Mouse (Mus musculus) thymus, postnatal 4 days (tissue): ENCODE measurements around the gene Fbxl13.

ENCODE experiments used
- DNase-seq: peaks from one replicate; pipeline ENCODE4 v3.0.0; 2021

Gene Fbxl13

DNA sequence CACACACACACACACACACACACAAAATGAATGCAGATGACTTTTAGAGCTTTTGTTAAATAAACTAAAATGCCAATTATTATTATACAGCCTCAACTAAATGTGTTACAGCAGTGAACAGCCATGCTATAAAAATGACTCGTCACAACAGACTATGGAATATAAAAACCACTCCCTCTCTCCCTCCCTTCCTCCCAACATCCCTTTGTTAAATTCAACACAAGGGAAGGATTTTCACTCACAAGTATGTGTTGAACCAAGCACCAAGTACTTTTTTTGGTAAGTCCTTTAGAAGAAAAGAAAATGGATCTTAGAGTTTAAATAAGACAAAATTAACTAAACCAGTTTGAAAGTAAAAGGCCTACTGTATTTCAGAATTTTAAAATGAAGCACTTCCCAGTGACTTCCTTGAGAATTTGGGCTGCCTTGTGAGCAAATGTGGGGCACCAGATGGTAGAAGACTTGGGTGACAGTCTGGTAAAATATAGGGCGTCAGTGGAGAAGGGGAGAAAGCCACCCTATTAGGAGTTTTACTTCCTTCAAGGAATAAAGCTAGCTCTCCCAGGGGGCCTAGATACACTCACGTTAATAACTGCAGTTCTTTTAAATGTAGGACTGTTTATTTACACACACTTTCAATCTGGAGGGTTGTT lies 72.5 kb downstream of the Fbxl13 start:
- DNase-seq: no peak

DNA sequence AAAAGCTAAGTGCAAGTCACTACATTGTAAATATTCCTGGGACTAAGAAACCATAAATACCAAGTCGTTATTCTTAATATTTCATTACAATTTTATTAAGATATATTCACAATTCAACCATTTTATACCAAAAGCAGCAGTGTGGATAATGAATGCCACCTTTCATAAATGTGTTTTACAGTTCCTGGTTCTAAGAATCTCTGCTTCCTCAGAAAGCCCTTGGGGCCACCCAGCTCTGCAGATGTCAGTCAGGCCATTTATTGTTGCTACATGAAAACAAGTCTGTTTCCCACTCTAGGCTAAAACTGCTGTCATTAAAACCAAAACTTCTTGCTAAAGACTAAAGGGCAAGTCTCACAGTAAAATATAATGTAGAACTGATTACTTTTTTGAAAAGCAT lies 77.7 kb downstream of the Fbxl13 start:
- no peak for DNase-seq

DNA sequence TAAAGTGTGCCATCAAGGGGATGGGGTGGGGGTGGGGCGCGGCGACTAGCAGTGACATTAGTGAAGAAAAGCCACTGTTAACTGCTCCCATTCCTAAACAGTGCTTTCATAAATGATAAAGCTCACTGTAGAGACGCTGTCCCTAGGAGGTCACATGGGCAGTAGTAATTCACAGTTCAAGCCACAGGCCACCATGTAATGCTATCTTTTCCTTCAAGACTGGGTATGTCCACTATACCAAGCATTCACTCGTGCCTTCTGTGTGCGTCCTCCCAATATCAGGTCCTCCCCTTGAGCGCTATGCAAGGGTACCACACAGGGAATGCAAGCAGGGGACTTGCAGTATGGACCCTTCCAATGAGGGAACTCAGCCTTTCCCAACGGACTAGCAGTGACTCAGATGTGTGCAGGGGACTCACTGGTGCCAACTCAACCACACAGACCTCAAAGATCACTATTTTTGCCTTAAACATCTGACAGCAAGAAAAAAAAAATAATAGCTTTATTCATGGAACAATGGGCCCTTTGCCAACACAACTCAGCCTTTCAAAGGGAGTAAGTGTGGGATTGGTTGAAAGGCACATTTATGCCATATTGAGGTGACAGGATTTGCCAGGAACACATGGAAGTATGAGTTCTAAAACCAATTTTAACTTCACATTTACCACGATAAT lies 79.9 kb downstream of the Fbxl13 start:
- DNase-seq: no peak

DNA sequence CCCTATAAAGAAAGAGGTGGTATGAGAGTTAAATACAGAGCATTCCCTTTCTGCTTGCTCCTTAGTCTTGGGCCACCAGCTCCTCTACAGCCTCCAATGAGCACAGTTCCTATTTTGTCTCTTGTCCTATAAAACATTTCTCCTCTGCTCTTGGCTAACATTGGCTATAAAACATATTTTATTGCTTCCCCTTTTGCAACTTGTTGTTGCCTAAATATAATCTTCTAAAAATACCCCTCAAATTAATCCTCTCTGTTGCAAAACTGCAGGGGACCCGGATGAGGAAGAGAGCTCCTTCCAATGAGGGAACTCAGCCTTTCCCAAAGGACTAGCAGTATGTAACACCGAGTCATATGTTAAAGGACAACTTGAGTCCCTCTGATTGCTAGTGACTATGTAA lies 81.5 kb downstream of the Fbxl13 start:
- no peak for DNase-seq

DNA sequence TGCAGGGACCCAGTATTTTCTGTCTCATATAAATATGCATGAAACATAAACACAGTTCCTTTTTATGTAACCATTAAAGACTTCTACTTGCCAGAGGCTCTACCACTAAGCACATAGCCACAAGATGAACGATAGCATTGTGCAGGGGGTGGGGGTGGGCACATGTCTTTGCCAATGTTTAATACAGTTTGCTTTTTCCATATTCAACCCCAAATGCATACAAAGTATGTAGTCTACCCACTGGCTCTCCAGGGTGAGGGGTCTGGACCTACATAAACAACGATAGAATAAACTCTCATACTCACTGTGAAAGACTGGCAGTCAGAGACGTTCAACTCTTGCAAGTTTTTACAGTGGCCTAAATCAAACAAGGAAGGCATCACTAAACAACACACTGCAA lies 88.9 kb downstream of the Fbxl13 start:
- no peak for DNase-seq

DNA sequence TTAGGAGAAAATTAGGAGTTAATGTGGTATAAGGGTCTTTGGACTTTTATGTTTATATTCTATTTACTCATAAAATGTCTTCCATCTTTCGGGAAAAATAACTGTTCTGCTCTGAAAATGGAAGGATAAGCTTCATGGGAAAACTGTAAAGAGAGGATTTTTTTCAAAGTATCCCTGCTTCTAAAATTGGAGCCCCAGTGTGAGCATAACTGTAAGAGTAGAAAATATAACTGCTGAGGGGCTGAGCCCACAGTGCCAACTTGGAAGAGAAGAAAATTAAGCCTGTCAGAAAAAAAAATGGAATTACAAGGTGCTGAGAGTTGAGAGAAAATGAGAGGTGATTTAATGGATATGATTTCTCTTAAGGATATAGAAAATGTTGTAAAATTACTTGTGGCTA lies 90.7 kb downstream of the Fbxl13 start:
- no peak for DNase-seq

DNA sequence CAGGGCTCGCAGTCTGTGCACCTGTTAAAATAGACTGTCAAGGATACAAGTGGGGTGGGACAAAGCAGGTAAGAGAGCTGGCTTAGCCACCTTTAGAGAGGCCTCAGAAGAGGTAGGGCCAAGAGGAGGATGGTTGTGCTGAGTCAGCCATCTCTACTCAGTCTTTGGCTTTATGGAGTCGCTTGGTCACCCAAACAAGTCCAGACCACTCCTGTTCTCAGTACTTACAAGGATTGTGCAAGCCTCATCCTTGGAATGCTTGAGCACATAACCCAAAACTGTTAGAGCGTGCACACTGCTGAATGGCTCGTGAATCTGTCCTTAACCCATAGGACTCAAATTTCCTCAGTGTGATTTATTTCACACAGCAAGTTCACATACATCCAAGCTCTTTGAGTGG lies 91.7 kb downstream of the Fbxl13 start:
- DNase-seq: no peak

DNA sequence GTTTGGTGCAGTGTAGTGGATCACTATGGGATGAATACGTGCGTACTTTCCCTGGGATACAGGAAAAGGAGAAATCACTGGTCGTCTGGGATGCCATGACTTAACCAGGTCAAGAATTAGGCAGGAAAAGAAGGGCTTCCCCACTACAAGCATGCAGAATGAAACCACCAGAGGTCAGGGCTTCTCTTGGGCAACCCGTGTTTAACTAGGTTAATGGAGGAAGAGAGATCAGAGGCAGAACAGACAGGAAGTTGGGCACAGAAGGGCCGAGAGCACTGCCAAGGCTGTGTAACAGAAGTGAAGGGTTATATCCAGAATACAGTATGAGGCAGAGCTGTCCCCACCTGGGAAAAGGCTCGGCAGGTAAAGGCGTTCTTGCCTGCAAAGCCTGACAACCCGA lies 98.4 kb downstream of the Fbxl13 start:
- no peak for DNase-seq

DNA sequence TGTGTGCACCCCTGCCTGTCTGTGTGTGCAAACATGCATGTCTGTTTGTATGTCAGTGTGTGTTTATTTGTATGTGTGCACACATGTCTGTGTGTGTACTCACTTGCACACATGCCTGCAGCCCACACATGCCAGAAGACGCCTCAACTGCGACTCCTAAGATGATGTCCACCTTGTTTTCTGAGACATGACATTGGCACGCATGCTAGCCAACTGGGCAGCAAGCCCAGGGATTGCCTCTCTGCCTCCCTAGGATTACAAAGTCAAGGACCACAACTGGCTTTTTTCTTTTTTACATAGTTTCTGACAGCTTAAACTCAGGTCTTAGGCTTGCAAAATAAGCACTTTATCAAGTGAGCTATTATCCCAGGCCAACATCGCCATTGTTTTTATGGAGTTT lies 99.6 kb downstream of the Fbxl13 start:
- DNase-seq: no peak

DNA sequence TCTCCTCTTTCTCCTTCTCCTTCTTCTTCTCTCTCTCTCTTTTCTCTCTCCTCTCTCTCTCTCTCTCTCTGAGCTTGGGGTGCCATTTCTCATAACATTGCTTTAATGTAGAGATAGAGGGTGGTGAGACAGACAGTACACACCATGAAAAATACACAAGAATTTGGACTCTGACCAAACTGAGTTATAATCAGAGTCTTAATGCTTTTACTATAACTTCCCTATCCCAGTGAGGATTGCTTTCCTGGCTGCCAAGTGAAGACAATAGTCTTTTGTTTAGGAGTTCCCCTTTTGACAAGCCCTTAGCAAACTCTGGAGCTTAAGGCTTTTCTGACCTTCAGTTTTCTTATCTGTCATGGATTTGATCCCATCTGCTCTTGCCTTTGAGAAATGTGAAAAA lies 100.2 kb downstream of the Fbxl13 start:
- no peak for DNase-seq

DNA sequence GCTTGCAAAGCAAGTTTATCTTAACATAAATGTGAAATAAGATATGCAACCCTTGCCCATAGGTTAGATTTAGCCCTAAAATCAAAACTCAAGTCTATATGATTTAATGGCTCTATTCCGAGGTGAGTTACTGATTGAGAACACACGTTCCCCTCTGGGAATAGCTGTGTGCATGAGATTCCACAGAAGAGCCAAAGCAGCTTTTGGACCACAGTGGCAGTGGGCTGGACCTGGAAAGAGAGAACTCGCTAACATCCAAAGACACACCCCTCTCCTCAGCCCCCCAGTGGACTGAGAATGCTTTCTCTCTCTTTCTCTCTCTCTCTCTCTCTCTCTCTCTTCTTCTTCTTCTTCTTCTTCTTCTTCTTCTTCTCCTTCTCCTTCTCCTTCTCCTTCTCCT lies 100.6 kb downstream of the Fbxl13 start:
- no peak for DNase-seq

DNA sequence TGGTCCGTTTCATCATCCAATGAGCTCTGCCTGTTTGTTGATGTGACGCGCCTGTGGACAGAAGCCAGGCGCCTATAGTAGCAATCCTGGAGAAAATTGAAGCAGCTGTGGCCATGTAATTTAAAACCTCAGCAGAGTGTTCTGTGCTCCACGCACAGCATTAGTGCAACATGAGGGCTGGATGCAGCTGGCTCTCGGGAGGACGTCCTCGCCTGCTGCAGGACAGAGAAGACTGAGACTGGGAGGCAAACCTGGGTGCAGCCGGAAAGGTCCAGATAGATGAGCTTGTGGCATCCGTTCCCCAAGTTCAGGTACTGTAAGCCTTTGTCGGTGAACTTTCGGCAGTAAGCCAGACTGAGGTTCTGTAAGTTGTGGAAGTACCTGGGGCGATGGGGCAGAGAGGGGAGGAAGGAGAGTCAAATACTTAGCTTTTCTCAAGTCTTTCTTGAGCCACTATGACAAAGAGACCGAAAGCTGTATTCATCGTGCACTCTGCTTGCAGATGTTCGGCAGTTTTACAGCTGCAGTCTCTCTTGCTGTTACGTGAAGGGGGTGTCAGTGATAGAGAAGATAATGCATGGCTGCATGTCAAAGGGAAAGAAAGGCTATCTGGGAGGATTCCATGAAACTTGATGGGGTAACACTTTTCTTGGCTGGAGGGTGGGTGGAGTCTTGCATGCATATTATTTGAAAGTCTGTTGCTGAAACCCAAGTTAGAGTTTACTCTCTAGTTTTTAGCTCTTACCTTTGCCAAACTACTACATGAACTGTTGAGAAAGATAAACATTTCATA lies 101.8 kb downstream of the Fbxl13 start, which contains the start of gene Lrrc17:
Gene Lrrc17, plus strand, starts transcription at position 151 of the 793 bp plus-strand sequence.
- DNase-seq: no peak

DNA sequence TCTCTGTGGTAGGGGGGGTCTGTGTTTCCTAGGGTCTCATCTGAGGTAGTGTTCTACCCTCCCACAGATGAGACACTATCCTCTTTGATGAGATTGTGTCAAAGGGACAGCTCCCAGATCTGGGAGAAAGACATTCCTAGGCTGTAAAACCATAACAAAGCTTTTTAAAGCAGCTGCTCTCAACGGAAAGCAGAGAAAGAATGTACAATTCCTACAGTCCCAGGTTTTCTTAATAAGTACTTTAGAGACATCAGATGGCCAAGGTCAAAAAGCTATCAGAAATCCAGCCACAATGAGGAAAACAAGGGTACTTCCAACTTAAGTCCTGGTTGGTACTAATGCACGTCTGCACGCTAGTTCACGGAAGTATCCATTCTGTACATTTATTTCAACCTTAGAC lies 103.2 kb downstream of the Fbxl13 start:
- no peak for DNase-seq

DNA sequence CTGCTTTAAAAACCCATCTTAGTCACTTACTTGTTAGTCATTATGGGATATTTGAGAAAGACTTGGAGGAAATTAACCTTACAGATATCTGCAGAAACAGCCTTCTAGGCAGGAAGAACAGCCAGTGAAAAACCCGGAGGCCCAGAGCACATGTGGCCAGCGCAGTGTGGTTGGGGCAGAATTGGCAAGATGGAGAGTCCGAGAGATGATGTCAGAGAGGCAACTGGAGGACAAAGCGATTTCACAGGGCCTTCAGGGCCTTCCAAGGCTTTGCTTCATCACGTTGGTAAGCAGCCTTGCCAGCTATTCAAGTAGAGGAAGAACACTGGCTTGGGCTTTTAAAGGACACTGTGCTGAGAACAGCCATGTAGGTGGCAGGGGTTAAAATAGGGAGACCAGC lies 112.5 kb downstream of the Fbxl13 start:
- no peak for DNase-seq

DNA sequence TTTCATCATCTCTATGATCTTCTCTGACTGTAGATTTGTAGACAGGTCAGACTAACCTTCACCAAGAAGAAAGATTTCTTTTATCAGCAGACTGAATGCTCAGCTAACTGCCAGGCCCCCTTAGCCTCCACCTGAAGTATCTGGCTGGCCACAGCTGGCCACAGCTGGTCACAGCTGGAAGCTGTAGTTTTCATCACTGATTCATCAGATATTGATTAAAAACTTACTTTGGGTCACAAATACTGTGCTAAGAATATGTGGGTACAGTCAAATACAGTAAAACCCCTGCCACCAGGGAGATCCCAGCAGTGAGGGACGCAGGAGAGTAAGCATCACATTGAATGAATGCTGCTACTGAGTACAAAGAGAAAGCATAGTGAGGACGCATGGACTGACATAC lies 113.3 kb downstream of the Fbxl13 start:
- DNase-seq: no peak

DNA sequence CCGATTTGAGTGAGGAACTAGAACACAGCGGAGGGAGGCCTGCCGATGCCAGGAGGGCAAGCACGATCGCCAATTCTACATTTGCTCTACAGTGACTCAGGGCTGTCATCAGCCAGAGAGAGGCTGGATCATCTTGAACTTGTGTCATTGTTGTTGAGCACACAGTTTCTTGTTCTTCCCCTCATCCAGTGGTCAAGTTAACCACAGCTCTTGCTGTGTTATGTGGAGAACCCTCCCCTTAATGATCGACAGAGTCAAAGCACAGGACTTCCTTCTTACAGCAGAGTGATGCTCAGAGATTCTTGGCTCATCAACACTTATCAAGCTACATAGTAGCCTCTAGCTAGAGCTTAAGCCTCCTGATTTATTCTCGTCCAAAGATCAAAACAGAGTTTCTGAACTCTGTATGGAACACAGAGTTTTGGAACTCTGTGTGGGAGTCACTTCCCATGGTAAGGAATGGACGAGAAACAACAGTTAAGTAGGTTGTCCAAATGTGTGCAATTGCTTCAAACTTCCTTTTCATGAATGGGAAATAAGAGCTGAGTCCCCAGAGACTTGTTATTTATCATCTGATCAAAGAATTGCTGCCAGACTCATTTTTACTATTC lies 116.2 kb downstream of the Fbxl13 start:
- DNase-seq: no peak

DNA sequence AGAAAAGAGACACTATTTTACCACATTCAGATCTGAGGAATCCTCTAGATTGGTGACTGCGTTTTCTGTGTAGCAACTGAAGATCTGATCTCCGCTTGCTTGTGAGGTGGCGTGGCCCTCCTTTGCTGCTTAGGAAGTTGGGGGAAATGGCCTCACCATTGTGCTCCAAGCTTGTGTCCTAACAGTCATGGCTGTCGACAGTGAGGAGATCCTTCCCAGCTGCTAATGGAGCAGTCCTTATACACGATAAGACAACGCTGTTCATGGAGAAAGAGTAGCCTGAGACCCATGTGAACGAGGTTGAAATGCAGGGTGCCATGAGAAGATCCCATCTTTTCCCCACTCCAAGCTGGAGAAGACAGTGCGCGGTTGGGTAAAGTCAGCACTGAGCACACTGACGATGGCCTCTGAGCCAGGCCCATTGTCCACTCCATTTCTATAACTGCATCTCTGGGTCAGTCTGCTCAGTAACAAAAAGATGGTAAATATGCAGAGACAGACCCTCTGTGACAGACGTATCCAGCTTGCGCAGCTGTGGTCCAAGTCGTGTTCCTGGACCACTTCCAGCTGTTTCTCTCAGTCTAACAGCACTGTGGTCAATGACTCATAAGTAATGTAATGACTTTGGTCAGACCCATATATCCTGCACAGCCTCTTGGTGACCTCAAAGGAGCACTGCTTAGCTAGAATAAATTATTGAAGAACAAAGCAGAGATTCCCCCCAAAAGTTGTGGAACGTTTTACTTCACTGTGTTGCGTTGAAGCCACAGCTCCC lies 117.2 kb downstream of the Fbxl13 start:
- DNase-seq: no peak

DNA sequence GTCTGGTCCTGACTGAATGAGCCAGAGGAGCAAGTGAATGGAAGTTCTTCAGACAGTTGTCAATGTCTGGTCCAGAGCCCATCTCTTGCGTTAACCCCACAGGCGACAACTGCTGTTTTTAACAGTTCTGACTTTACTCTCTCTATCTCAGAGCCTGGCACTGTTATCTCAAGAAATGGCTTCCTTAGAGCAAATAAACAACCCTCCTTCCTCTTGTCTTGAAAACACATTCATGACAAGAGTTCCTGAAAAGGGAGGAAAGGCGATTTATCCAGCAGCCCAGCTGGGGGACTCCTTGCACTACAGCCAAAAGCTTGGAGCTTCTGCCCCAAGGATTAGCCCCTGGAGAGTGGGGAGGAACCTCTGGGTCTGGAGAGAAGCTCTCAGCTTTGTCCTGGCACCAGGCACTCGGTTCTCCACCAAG lies 117.9 kb downstream of the Fbxl13 start:
- no peak for DNase-seq

DNA sequence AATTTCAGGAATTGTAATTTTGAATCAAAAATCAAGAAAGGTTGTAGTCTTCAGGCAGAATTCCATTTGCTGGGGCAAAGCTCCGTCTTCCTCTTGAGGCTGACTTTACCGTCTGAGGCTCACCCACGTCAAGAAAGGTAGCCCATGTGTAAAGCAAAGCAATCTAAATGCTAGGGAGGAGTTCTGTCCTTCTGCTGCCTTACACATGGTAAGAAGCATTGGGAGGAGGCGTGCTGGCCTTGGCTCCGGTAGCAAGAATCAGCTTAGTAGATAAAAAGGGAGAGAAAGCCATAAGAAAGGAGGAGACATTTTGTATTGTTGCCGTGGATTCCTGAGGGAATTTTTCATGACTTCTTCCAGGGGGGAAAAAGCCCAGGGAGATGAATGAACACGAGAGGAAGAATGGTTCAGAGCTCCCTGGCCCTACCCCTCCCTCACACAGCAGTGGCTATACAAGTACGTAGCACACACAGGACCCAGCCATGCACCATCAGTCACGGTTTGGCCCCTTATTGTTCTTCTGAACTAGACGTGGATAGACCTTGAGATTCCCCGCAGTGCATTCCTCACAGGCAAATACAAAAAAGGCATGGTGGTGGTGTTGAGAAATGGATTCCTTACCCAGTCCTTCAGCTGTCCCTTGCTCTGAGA lies 118.5 kb downstream of the Fbxl13 start:
- no peak for DNase-seq

DNA sequence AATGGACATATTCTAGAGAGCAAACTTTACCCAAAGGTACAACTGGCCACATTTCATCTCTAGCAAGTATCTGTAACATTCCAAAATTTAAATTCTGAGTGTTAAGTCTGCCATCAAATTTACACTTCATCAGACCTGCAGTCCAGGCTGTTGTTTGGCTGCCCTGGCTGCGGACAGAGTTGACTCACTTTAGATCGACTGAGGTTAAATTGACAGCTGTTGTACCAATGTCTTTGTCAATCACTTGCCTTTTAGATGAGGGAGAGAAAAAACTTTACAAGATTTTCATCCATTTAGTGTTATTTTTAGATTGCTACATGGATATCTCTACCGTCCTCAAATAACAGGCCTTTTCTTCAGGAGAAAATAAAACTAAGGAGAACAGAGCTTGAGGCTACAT lies 126.3 kb downstream of the Fbxl13 start:
- DNase-seq: no peak

DNA sequence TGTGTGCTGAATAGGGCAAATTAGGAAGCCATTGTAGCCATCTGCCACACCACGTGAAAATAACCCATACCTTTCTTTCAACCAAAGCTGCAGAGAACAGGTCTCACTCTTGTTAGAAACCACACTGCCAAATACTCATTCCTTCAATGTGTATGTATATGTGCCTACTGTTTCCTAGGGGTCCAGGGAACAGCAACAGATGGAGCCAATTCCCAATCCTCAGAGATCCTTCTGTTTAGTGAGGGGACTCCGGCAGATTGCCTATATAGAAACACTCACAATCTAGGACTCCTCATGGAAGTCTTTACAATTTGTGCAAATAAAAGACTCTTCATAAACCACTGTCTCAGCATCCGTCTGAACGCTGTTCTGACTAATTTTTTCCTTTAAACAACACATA lies 127.2 kb downstream of the Fbxl13 start:
- DNase-seq: no peak

DNA sequence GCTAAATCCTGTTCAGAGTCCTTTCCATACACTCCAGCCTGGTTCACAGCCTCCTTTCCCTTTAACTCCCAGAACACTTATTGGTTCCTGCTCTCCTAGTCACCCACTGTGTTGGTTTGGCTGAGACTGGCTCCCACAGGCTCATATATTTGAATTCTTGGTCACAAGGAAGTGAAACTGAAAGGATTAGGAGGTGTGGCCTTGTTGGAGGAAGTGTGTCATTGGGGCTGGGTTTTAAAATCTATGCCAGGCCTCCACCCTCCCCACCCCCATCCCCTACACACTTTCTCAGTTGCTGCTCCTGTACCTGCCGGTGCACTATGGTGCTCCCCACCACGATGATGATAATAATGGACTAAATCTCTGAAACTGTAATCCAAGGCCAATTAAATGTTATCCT lies 127.9 kb downstream of the Fbxl13 start:
- no peak for DNase-seq
